Mouse (Mus musculus) forelimb bud, embryonic 11.5 days (tissue): Measurements from ENCODE around the gene Lsr.
"Not testable (repeated sequence)": the region's sequence is repeated elsewhere in the genome, so short reads cannot be mapped to it uniquely, and the experiment has no call there.

Experiments used
- DNase-seq: peaks from one replicate; pipeline ENCODE4 v3.0.0-alpha.2; 2012; ENCODE audit warnings: low read depth, low spot score

The Lsr gene

GRCm38 (mm10) chr7:30940070-30940469, 33.2 kb downstream of the Lsr start:
- not testable (repeated sequence) for DNase-seq

GRCm38 (mm10) chr7:30935422-30936099, 37.7 kb downstream of the Lsr start:
- DNase-seq: not testable (repeated sequence)

- DNase-seq: not testable (repeated sequence)
Observed at GRCm38 (mm10) chr7:30924581-30924980, 48.7 kb downstream of the Lsr start, which contains the start of gene Hamp2. TSS of gene Hamp2 (minus strand) at chr7:30924681.

- no peak for DNase-seq
Observed at GRCm38 (mm10) chr7:30924071-30924470, 49.2 kb downstream of the Lsr start.

DNA sequence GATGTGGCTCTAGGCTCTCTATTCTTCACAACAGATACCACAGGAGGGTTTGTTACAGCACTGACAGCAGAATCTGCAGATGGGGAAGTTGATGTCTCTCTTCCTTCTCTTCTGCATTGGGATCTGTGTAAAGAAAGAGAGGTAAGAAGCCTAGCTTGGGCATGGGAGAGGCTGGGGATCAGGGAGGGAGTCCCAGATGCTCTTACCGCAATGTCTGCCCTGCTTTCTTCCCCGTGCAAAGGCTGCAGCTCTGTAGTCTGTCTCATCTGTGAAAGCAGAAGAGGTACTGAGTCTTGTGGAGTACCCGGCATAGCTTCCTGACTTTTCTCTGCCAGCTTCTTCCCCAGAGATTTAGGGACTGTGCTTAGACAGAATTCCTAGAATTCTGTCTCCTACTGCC, 50.8 kb downstream of the Lsr start:
- DNase-seq: not testable (repeated sequence)

DNA sequence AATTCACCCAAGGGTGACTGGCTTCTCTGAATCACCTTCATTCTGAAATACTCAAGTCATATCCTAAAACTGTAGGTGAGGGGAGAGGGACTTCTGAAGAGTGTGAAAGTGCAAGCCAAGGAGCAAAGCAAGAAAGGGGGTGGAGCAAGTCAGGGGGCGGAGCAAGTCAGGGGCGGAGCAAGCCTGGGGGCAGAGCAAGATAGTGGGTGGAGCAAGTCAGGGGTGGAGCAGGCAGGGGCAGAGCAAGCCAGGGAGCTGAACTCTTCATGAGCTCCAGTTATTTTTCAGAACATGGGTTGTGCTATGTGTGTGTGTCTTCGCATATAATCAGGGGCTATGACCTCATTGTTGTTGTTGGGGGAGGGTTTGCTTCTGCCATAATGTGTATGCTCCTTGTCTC, 53.0 kb downstream of the Lsr start:
- DNase-seq: no peak

DNA sequence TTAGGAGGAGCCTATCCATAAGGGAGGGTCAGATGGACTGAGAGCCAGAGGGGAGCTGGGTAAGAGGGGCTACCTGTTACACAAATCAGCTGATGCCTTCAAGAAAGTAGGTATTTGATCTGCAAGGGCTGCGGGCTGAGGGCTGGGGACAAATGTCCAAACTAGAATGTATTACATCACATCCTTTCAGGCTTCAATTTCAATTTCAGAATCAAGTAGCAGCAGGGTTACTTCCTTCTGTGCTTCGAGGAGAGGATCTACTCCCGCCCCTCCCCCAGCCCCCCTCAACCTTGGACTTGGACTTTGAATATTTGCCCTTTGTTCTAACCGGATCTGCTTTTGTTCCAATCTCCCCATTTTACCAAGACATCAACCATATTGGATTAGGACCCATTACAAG, 56.0 kb downstream of the Lsr start:
- no peak for DNase-seq

DNA sequence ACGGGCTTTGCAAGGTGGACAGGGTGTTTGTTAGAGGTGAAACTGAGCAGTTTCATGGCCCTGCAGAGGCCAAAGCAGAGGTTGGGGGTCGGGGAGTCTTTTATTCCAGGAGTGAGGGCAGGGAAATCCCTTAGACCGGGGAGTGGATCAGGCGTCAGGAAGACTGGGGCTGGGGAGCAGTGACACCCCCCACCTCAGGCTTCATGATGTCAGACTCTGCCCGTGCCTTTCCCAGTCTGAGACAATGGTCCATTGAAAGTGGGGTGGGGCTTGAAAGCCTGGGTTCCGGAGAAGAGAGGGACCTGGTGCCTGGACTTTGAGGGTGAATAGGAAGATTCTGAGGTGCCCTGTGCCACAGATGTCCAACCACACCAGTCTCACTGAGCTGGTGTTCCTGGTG, 56.6 kb downstream of the Lsr start:
- DNase-seq: no peak

GRCm38 (mm10) chr7:30914732-30915131, 58.5 kb downstream of the Lsr start, which contains the start of gene Mag:
TSS of gene Mag (minus strand) at chr7:30914873.
- no peak for DNase-seq

- no peak for DNase-seq
Observed at GRCm38 (mm10) chr7:30909773-30910172, 63.5 kb downstream of the Lsr start.

GRCm38 (mm10) chr7:30908992-30909431, 64.3 kb downstream of the Lsr start:
- DNase-seq: no peak

GRCm38 (mm10) chr7:30908277-30908991, 64.8 kb downstream of the Lsr start:
- peak; percentile 59 for DNase-seq
